Mouse (Mus musculus) ovary, postnatal 10 days (tissue): ENCODE data around the gene Rasa1.

Source experiments
- DNase-seq: peaks from one replicate; pipeline ENCODE4 v3.0.0; 2022; ENCODE audit warnings: low spot score

Gene Rasa1

GRCm38 (mm10) chr13:85288843-85289713, at the start of gene Rasa1:
Gene Rasa1 (minus strand): TSS chr13:85289130.
- peak; percentile 77 for DNase-seq

GRCm38 (mm10) chr13:85311547-85311946, 22.6 kb upstream of the Rasa1 start:
- DNase-seq = no peak

GRCm38 (mm10) chr13:85310968-85311367, 22.0 kb upstream of the Rasa1 start:
- DNase-seq = no peak

GRCm38 (mm10) chr13:85310483-85310882, 21.6 kb upstream of the Rasa1 start:
- DNase-seq = no peak

GRCm38 (mm10) chr13:85306039-85306438, 17.1 kb upstream of the Rasa1 start:
- no peak for DNase-seq

GRCm38 (mm10) chr13:85290651-85291050, 1.7 kb upstream of the Rasa1 start:
- DNase-seq = no peak

- no peak for DNase-seq
Observed at GRCm38 (mm10) chr13:85288574-85288842, 422 bp downstream of the Rasa1 start.

- DNase-seq = peak; percentile 31
Observed at GRCm38 (mm10) chr13:85287876-85288573, 905 bp downstream of the Rasa1 start.

- no peak for DNase-seq
Observed at GRCm38 (mm10) chr13:85282626-85283025, 6.3 kb downstream of the Rasa1 start.

- DNase-seq = no peak
Observed at GRCm38 (mm10) chr13:85278951-85279350, 10.0 kb downstream of the Rasa1 start.

- DNase-seq = no peak
Observed at GRCm38 (mm10) chr13:85274572-85274971, 14.4 kb downstream of the Rasa1 start.

GRCm38 (mm10) chr13:85273788-85274187, 15.1 kb downstream of the Rasa1 start:
- no peak for DNase-seq

GRCm38 (mm10) chr13:85238760-85239159, 50.2 kb downstream of the Rasa1 start:
- DNase-seq = no peak

GRCm38 (mm10) chr13:85218656-85219055, 70.3 kb downstream of the Rasa1 start:
- DNase-seq = no peak

GRCm38 (mm10) chr13:85210353-85210752, 78.6 kb downstream of the Rasa1 start:
- DNase-seq = no peak

- DNase-seq = no peak
Observed at GRCm38 (mm10) chr13:85208656-85209055, 80.3 kb downstream of the Rasa1 start.

GRCm38 (mm10) chr13:85207493-85207892, 81.4 kb downstream of the Rasa1 start:
- no peak for DNase-seq

GRCm38 (mm10) chr13:85191253-85191652, 97.7 kb downstream of the Rasa1 start:
- DNase-seq = no peak

- DNase-seq = no peak
Observed at GRCm38 (mm10) chr13:85189644-85190121, 99.2 kb downstream of the Rasa1 start.

- peak; percentile 76 for DNase-seq
Observed at GRCm38 (mm10) chr13:85188903-85189643, 99.9 kb downstream of the Rasa1 start, which contains the start of gene Ccnh. Gene Ccnh (plus strand): TSS chr13:85189408.
